Mouse (Mus musculus) regulatory T cell (primary cell): ENCODE measurements around the gene Htr1b.

Source experiments
- in situ Hi-C: fragments of 300-600 bp; cut with MboI, MseI; formaldehyde crosslinking; loops from one replicate; pipeline ENCODE4 v1.15.1; 2025; ENCODE audit warnings: high pct_unique_total_duplicates

Gene Htr1b

GRCm38 (mm10) chr9:81633437-81633973 lies at the start of gene Htr1b:
Htr1b (minus strand) TSS chr9:81633828.
- in situ Hi-C loops, result loop anchor here (10.0 kb wide), 1 partner anchor 689 kb away; no protein-coding TSS in a partner anchor

DNA sequence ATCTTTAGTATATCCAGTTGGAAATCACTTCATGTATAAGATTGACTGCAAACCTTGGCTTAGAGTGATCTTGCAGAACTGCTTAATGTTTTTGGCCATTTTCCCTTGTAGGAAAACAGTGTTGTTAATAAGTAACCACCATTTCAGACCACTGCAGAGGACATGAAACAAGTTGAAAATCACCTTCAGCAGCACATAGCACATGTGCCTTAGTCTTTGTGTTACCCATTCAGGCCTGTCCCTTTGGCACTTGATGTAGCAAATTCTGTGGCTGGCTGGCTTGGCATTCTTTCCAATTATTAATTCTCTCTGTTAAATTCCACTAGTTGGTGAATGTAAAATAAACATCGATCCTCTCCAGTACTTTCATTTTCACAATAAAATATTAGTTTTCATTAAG lies 43.1 kb upstream of the Htr1b start:
- in situ Hi-C loops, result no loop called here

DNA sequence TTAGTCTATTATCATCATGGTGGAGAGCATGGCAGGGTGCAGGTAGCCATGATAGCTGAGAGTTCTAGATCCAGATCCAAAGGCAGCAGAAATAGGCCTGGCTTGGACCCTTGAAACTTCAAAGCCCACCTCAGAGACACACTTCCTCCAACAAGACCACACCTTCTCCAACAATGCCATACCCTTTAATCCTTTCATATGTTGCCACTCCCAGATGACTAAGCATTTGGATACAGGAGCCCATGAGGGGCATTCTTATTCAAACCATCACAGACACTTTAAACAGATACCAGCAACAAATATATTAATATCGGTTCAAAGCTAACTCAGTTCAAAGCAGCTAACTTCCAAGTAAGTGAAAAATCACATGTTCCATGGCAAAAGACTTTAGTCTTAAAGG lies 3.9 kb upstream of the Htr1b start:
- in situ Hi-C loops, result loop anchor here (10.0 kb wide), 1 partner anchor 693 kb away; no protein-coding TSS in a partner anchor

GRCm38 (mm10) chr9:81635109-81635508 lies 1.5 kb upstream of the Htr1b start:
- in situ Hi-C loops, result loop anchor here (10.0 kb wide), 1 partner anchor 690 kb away; no protein-coding TSS in a partner anchor

DNA sequence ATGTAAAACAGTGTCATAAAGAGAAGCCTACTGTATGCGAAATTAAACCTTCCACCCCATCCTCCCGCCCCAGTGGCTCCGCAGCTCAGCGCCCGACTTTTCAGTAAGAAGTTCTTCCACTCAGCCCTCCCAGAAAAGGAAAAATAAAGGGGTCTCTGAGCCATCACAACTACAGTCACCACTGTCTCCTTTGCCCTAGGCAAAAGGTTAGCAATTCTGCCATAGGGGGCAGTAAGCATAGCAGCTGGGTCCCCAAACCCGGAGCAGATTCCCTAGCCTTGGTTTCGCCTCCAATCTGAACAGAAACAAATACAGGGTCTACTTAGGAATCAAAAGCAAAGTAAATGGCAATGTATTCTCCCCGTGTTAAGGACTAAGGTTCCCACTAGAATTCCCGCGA lies 535 bp upstream of the Htr1b start:
- in situ Hi-C loops, result loop anchor here (10.0 kb wide), 1 partner anchor 689 kb away; no protein-coding TSS in a partner anchor

DNA sequence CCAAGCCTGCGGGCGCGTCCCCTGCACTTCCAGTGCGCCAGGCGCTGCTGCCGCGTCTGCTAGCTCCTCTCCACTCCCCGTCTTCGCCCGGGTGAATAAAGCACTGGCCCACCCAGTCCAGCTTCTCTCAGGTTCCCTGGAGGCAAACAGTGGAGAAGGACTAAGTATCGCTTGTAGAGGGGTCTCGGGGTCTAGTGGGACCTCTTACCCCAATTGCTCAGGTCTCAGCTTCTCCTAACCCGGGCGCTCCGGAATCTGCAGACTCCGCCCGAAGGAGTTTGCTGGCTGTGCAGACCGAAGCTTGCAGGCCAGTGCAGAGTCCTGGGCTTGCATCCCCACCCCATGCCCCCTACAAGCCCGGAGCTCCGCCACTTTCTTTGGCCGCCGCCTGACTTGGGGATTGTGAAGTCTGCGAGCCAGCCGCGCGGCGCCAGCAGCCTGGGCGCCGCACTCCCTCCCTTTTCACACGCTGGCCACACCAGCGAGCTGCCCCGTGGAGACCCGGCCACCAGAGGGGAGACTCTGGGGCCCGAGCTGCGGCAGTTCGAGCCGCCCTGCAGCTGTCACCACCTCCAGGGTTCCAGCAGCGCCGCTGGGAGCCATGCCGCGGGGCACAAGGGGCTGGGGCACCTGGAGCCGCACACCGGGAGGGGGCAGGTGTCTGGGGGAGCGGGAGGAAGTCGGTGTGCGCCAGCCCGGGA lies 742 bp downstream of the Htr1b start:
- in situ Hi-C loops, result loop anchor here (10.0 kb wide), 1 partner anchor 688 kb away; no protein-coding TSS in a partner anchor

DNA sequence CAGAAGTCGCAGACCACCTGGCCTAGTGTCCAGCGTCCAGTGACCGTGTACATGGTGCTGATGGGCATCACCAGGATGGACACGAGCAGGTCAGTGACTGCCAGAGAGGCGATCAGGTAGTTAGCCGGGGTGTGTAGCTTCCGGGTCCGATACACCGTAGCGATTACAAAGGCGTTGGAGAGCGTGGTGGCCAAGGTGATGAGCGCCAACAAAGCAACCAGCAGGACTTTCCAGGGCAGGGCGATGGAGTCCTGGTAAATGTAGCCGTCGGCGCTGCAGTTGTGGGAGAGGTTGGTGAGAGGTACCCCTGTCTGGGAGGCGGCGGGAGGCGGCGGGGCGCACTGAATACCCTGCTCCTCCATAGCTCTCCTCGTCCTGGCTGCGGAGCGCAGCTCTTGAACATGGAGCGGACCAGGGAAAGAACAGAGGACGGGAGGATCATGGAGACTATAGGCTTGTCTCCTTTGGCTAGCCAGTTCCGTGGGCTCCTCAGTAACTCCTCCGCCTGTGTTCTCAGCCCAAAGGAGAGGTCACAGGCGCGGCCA lies 1.4 kb downstream of the Htr1b start:
- in situ Hi-C loops, result loop anchor here (10.0 kb wide), 1 partner anchor 687 kb away; no protein-coding TSS in a partner anchor

DNA sequence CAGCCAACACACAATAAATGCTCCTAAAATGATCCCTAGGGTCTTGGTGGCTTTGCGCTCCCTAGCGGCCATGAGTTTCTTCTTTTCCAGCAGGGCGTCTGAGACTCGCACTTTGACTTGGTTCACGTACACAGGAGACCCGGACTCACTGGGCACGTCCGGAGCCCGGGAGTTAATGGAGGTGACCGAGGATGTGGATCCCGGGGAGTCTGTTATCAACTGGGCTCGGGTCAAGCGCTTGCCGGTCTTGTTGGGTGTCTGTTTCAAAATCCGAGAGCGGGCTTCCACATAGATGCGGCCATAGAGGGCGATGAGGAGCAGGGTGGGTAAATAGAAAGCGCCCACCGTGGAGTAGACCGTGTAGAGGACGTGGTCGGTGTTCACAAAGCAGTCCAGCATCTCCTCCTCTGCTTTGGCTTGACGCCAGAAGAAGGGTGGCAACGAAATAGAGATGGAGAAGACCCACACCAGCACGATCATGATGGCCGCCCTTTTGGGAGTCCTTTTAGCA lies 2.0 kb downstream of the Htr1b start:
- in situ Hi-C loops, result loop anchor here (10.0 kb wide), 1 partner anchor 687 kb away; no protein-coding TSS in a partner anchor

DNA sequence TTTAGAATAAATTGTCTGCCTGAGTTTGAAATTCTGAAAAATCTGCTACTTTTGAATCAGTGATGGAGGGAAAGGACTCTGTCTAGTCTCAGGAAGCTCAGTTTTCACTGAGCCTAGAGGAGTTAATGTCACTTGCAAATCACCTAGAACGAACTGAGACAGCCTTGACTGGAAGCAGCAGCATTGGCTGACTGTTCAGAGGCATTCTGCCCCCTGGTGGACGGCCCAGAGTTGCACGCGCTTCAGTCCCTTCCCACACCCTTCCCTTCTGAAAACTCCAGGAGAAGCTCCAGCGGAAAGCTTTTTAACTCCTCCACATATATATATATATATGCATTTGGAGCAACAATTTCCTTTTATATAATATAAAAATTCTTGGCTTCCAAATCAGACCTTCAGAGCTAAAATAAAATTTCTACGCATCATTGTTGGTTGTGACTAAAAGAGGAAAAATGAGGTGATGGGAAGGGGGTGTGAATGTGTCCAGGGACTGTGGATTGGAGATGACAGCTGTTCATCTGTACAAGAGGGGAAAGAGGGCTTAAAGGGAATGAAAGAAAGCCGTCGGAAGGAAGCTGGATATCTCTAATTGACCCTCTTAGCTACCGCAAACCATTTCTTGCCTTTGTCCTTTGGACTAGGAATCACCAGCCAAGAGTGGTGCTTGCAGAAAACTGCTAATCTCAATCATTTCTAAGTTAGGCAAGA lies 6.6 kb downstream of the Htr1b start:
- in situ Hi-C loops, result no loop called here

DNA sequence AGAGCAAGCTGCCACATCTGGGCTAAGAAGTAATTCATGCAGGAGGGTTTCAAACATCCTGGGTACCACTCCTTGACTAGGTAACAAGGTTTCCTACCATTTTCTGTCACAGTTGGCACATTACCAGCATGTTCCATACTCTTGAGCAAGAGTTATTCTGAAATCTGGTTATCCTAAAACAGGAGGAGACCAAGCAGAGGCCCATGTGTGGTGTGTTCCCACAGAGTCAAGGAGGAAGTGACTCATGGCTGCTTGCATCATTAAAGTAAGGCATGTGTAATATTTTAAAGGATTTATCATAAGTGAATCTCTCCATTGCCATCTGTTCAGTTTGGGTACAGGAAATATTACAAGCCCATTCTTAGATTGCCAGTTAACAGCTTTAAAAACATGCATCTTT lies 7.7 kb downstream of the Htr1b start:
- in situ Hi-C loops, result no loop called here

DNA sequence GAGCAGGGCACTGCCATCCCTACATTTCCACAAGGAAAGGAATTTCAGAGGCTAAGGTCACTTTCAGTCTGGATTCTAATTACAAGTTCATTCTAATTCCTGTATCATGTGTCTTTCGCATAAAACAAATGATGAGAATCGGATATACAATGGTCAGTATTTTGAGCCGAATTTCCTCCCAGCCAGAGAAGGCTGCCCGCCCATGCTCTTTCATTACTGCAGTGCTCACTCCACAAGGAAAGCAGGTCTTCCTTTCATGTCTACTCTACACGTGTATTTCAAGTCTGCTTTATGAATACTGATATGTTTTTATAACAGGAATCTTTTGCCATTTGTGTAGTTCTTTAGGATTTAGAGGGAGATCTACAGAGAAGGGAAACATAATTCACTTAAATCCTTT lies 10.8 kb downstream of the Htr1b start:
- in situ Hi-C loops, result loop anchor here (5.0 kb wide), 1 partner anchor 1336 kb away; no protein-coding TSS in a partner anchor

DNA sequence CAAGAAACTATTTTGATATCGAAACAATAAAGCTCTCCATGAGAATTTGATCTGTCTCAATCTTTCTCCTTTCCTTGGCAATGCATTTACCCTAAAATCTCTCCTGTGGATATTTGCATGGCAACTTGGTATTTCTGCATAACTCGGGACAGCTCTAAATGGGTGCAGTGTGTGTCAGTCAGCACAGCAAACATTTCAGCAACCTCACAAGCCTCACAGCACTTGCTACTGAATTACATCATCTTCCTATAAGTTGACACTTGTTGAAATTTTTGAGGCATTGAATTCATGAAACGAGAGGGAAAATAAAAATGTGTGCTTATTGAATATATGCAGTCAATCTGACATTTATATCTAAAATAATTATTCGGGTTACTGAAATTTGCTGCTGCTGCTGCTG lies 22.6 kb downstream of the Htr1b start:
- in situ Hi-C loops, result no loop called here
